Mouse (Mus musculus): ENCODE data around the gene Pdik1l. TPM values are rescaled to one million over a fixed set of nuclear protein-coding genes. Genes with fewer than 3 reads are reported as not detected.

The Pdik1l gene
- total and polyA plus RNA-seq, 3 experiments, result 1.00 to 7.6 (median 5.3) TPM

DNA sequence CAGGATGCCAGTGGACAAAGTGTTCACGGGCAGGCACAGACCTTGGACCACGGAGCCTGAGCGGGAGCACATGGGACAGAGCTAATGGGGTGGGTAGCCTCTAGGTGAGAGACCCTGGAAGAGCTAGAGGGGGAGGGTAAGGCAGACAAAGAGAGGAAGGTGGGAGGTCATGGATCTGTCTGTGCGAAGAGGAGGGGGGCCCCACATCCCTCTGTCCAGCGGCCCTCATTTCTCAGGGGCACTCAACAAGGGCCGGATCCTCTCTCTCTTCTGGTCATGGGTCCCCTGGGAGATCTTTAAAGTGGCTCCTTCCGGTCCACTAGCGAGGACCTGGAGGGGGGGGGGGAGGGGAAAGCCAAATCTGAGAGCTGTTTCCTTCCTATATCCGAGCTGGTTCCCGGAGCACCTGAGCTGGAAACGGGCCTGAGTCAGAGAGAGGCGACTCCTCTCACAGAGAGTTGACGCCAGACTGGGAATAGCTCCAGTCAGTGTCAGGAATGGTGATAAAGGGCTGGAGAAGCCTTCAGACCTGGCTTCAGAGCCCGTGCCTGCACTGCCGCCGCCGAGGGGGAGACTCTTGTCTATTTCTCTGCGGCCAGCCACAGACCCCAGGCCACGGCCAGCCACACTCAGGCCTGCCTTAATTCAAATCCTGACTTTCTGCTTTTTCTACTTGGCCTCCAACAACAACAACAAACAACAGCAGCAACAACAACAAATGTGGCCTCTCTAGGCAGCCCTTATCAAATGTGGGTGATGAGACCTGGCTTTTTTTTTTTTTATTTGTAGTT, 31.1 kb downstream of the Pdik1l start:
- TF ChIP-seq POLR2A (IDR thresholded peaks at IDR 0.05; ENCODE audit: insufficient read depth, low read depth, low read length) (peak; percentile 50; the same call in 1 of the 2 replicates), CTCF (IDR thresholded peaks at IDR 0.05) (no peak)
- Histone ChIP-seq H3K36me3 (ENCODE audit: control insufficient read depth, insufficient read depth, low read length) (no peaks in the 10 kb centered on the region), H3K79me2 (replicated peaks; ENCODE audit: control insufficient read depth, insufficient read depth, low read length) (no peaks in the 10 kb centered on the region), H3K4me1 (ENCODE audit: control insufficient read depth, insufficient read depth, low read length) (peaks cover 7% of the 10 kb centered on the region), H3K4me3 (no peak overlapping the region; the same call in 1 of the 2 replicates), H3K27me3 (ENCODE audit: control insufficient read depth, insufficient read depth, low read length) (no peaks in the 10 kb centered on the region), H3K9ac (ENCODE audit: low read depth, low read length) (peak overlapping the region; percentile 56), H3K27ac (peak overlapping the region; percentile 75)
- peak; percentile 45 to 63 for DNase-seq
- 17% methylated on average over 19 of the region's 19 CpGs for WGBS
- intact Hi-C loops (cut with DNase I), result no loop called here

- WGBS, result 42% methylated on average over 4 of the region's 4 CpGs
- no peaks in the 10 kb centered on the region for H3K36me3 ChIP-seq (ENCODE audit: control insufficient read depth, insufficient read depth, low read length)
- peak overlapping the region; percentile 75 for H3K27ac ChIP-seq
- no peaks in the 10 kb centered on the region for H3K27me3 ChIP-seq (ENCODE audit: control insufficient read depth, insufficient read depth, low read length)
- TF ChIP-seq CTCF (IDR thresholded peaks at IDR 0.05) (no peak), EP300 (IDR thresholded peaks at IDR 0.05; ENCODE audit: insufficient read depth, low read depth, low read length) (0 out of 2 replicates have a peak, but pooled peaks have one; percentile 53)
- peaks cover 7% of the 10 kb centered on the region for H3K4me1 ChIP-seq (ENCODE audit: control insufficient read depth, insufficient read depth, low read length)
- H3K4me3 ChIP-seq, result no peak overlapping the region; the same call in 1 of the 2 replicates
- no peaks in the 10 kb centered on the region for H3K79me2 ChIP-seq (replicated peaks; ENCODE audit: control insufficient read depth, insufficient read depth, low read length)
- intact Hi-C loops (cut with DNase I), result no loop called here
- H3K9ac ChIP-seq (ENCODE audit: low read depth, low read length), result no peak overlapping the region
- DNase-seq, result peak; percentile 47 to 50
Measured at GRCm38 (mm10) chr4:134255854-134256253, 31.8 kb downstream of the Pdik1l start.

DNA sequence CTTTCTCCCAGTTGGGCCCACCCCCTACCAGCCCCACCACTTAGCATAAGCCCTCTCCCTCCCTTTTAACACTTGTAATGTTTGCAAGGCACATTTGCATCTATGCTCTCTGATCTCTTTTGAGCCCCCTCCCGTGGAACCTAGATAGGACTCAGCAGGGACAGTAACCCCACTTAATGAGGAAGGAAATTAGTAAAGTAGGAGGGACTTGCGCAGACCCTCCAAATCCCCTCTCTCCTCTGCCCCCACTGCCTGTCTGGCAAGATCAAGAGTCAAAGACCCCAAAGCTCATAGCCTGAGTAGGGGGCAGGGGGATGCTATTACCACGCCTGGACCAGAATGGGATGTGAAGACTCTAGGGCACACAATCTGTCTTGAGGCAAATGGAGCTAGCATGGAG, 32.9 kb downstream of the Pdik1l start:
- TF ChIP-seq POLR2A (IDR thresholded peaks at IDR 0.05; ENCODE audit: insufficient read depth, low read depth, low read length) (no peak), EP300 (IDR thresholded peaks at IDR 0.05; ENCODE audit: insufficient read depth, low read depth, low read length) (no peak), CTCF (IDR thresholded peaks at IDR 0.05) (no peak)
- Histone ChIP-seq H3K4me1 (ENCODE audit: control insufficient read depth, insufficient read depth, low read length) (peaks cover 7% of the 10 kb centered on the region), H3K9ac (ENCODE audit: low read depth, low read length) (no peak overlapping the region), H3K27ac (no peak overlapping the region; the same call in 1 of the 2 replicates), H3K79me2 (replicated peaks; ENCODE audit: control insufficient read depth, insufficient read depth, low read length) (no peaks in the 10 kb centered on the region), H3K36me3 (ENCODE audit: control insufficient read depth, insufficient read depth, low read length) (no peaks in the 10 kb centered on the region), H3K27me3 (ENCODE audit: control insufficient read depth, insufficient read depth, low read length) (no peaks in the 10 kb centered on the region), H3K4me3 (no peak overlapping the region)
- intact Hi-C loops (cut with DNase I), result no loop called here
- no peak for DNase-seq
- 71% methylated on average over 3 of the region's 3 CpGs for WGBS

DNA sequence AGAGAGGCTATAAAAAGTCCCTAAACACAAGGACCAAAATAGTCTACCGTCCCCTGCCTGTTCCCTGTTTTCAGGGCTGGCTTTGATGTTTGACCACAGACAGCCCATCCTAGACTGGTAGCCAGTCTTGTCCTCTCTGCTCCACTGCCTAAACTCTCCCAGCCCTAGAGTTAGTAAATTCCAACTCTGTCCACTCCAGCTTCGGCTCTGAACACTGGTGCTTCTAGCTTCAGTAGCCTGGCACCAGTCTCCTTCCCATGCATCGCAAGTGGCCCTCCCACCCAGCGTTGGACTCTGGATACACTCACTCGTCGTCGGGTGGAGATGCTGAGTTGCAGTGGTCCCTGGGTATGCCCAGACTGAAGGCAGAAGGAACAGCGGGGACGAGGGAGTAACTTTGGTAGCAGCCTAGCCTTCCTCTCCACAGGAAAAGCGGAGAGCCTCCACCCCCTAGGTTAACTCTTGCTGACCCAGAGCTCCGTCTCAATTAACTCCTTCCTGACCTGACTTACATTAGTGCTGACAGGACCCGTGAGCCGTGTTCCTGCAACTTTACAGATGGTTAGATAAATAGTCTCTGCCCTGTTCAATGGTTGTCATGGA, 33.9 kb downstream of the Pdik1l start, which contains the start of gene Grrp1:
Gene Grrp1, minus strand, starts transcription at position 385 of the 603 bp plus-strand sequence.
- no peaks in the 10 kb centered on the region for H3K79me2 ChIP-seq (replicated peaks; ENCODE audit: control insufficient read depth, insufficient read depth, low read length)
- H3K4me1 ChIP-seq (ENCODE audit: control insufficient read depth, insufficient read depth, low read length), result peaks cover 7% of the 10 kb centered on the region
- TF ChIP-seq CTCF (IDR thresholded peaks at IDR 0.05) (no peak), EP300 (IDR thresholded peaks at IDR 0.05; ENCODE audit: insufficient read depth, low read depth, low read length) (peak; percentile 74), POLR2A (IDR thresholded peaks at IDR 0.05; ENCODE audit: insufficient read depth, low read depth, low read length) (peak; percentile 93)
- H3K27ac ChIP-seq, result peak within 1 kb of the TSS; percentile 92
- H3K4me3 ChIP-seq, result peak within 1 kb of the TSS; percentile 56
- intact Hi-C loops (cut with DNase I), result no loop called here
- H3K27me3 ChIP-seq (ENCODE audit: control insufficient read depth, insufficient read depth, low read length), result no peaks in the 10 kb centered on the region
- peak within 1 kb of the TSS; percentile 80 for H3K9ac ChIP-seq (ENCODE audit: low read depth, low read length)
- H3K36me3 ChIP-seq (ENCODE audit: control insufficient read depth, insufficient read depth, low read length), result no peaks in the 10 kb centered on the region
- WGBS, result 7% methylated on average over 13 of the region's 13 CpGs
- DNase-seq, result peak; percentile 55 to 63

- Histone ChIP-seq H3K36me3 (ENCODE audit: control insufficient read depth, insufficient read depth, low read length) (no peaks in the 10 kb centered on the region), H3K4me1 (ENCODE audit: control insufficient read depth, insufficient read depth, low read length) (peaks cover 7% of the 10 kb centered on the region), H3K27me3 (ENCODE audit: control insufficient read depth, insufficient read depth, low read length) (no peaks in the 10 kb centered on the region), H3K4me3 (peak overlapping the region; percentile 56), H3K9ac (ENCODE audit: low read depth, low read length) (peak overlapping the region; percentile 80), H3K79me2 (replicated peaks; ENCODE audit: control insufficient read depth, insufficient read depth, low read length) (no peaks in the 10 kb centered on the region), H3K27ac (peak overlapping the region; percentile 92)
- no peak for DNase-seq
- no peak for TF ChIP-seq CTCF (IDR thresholded peaks at IDR 0.05)
- no peak for TF ChIP-seq POLR2A (IDR thresholded peaks at IDR 0.05; ENCODE audit: insufficient read depth, low read depth, low read length)
- no peak for TF ChIP-seq EP300 (IDR thresholded peaks at IDR 0.05; ENCODE audit: insufficient read depth, low read depth, low read length)
- intact Hi-C loops (cut with DNase I), result no loop called here
- 42% methylated on average over 15 of the region's 15 CpGs for WGBS
Measured at GRCm38 (mm10) chr4:134252911-134253721, 34.6 kb downstream of the Pdik1l start.

Measured in heart, adult 2 months (tissue).